Mouse (Mus musculus) liver, embryonic 14.5 days (tissue): ENCODE measurements around the gene Gm21887.
"Not testable (repeated sequence)": the region's sequence is repeated elsewhere in the genome, so short reads cannot be mapped to it uniquely, and the experiment has no call there.

Experiments
- CTCF ChIP-seq: IDR thresholded peaks from 2 replicates; pipeline ENCODE4 v1.5.1; 2016; ENCODE audit warnings: antibody characterized with exemption, low read depth, control low read depth
- EP300 ChIP-seq: IDR thresholded peaks from 2 replicates; pipeline ENCODE4 v1.6.1; 2016; ENCODE audit warnings: antibody characterized with exemption, low read depth

DNA sequence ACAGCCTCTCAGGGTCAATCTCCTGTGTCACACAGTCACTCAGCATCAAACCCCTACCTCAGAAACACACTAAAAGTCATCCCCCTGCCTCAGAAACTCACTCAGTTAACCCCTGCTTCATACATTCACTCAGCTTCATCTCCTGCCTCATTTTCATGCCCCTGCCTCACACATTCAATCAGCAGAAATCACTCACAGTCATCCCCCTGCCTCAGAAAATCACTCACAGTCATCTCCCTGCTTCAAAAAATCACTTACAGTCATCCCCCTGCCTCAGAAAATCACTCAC, 1.3 kb upstream of the Gm21887 start:
- not testable (repeated sequence) for TF ChIP-seq CTCF, EP300
